Mouse (Mus musculus) forebrain, embryonic 10.5 days (tissue): Measurements from ENCODE around the gene Scd2. TPM values are rescaled to one million over a fixed set of nuclear protein-coding genes. Genes with fewer than 3 reads are reported as not detected.

Source experiments
- DNase-seq: peaks from one replicate; pipeline ENCODE4 v3.0.0-alpha.2; 2017; ENCODE audit warnings: low spot score; ENCODE audit errors: extremely low spot score
- H3K27ac ChIP-seq: fragments of 300-500 bp; sonication (generic); 2 replicates; pipeline ENCODE4 v1.5.1; 2016; ENCODE audit warnings: mild to moderate bottlenecking
- H3K27me3 ChIP-seq: fragments of 300-500 bp; sonication (generic); 2 replicates; pipeline ENCODE4 v1.6.1; 2016; ENCODE audit warnings: mild to moderate bottlenecking; ENCODE audit not compliant: poor library complexity, severe bottlenecking
- H3K36me3 ChIP-seq: fragments of 300-500 bp; sonication (generic); replicated peaks from 2 replicates; pipeline ENCODE4 v1.6.1; 2016; ENCODE audit warnings: mild to moderate bottlenecking, moderate library complexity
- H3K4me1 ChIP-seq: fragments of 300-500 bp; sonication (generic); 2 replicates; pipeline ENCODE4 v1.6.1; 2016
- H3K4me3 ChIP-seq: fragments of 300-500 bp; sonication (generic); 2 replicates; pipeline ENCODE4 v1.5.1; 2016; ENCODE audit warnings: mild to moderate bottlenecking, moderate library complexity
- H3K9me3 ChIP-seq: fragments of 300-500 bp; sonication (generic); 2 replicates; pipeline ENCODE4 v1.6.1; 2016; ENCODE audit warnings: mild to moderate bottlenecking, moderate library complexity
- WGBS: fragments of 180-500 bp; shearing (Covaris S2); methylation state at CpG from one replicate; pipeline ENCODE4 v1.1.7; 2016; 5-methylcytosine and 5-hydroxymethylcytosine counted together
- microRNA-seq: library from miRNA; unstranded; fragments of <30 nt; microRNA quantifications from one replicate; pipeline ENCODE4, GENCODE M21; 2017
- polyA plus RNA-seq: library from polyadenylated mRNA; unstranded; fragments of >200 nt; fragmentation: Nextera tagmentation; extraction: Ambion mirVana; gene quantifications from 2 replicates; pipeline ENCODE4 v1.2.1, GENCODE M21; 2016

The Scd2 gene
- polyA plus RNA-seq, 1 experiment from 2014 or later, result 403 TPM

- H3K27ac ChIP-seq, result no peak overlapping the region
- no peaks in the 10 kb centered on the region for H3K36me3 ChIP-seq
- no peak overlapping the region for H3K4me3 ChIP-seq
- no peaks in the 10 kb centered on the region; the same call in 1 of the 2 replicates for H3K9me3 ChIP-seq
- DNase-seq, result no peak
- peaks cover 8% of the 10 kb centered on the region for H3K4me1 ChIP-seq
- WGBS, result 91% methylated on average over 5 of the region's 5 CpGs
- no peaks in the 10 kb centered on the region for H3K27me3 ChIP-seq
These were observed 38.4 kb downstream of the Scd2 start for GRCm38 (mm10) chr19:44331911-44332310.

DNA sequence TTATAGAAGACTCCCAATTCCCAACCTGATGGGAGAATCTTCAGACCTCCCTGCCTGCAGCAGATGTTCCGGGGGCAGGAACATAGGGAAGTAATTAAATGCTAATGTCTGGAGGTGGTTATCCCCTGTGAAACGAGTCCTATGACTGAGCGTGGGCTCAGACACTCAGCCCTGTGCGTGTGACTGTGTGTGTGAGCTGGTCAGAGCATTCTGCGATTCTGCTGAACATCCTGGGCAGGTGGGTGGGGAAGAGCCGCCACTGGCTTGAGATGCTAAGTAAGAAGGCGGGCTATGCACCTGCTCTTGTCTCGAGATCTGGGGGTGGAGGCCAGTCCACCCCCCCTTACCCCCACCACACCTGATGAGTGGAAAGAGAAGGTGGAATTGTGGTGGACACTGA lies 38.9 kb downstream of the Scd2 start:
- DNase-seq, result no peak
- H3K27me3 ChIP-seq, result no peaks in the 10 kb centered on the region
- peaks cover 8% of the 10 kb centered on the region for H3K4me1 ChIP-seq
- H3K27ac ChIP-seq, result no peak overlapping the region
- H3K36me3 ChIP-seq, result no peaks in the 10 kb centered on the region
- 82% methylated on average over 8 of the region's 8 CpGs for WGBS
- H3K9me3 ChIP-seq, result no peaks in the 10 kb centered on the region; the same call in 1 of the 2 replicates
- H3K4me3 ChIP-seq, result no peak overlapping the region

- DNase-seq, result no peak
- H3K4me1 ChIP-seq, result peaks cover 8% of the 10 kb centered on the region
- no peak within 1 kb of the TSS for H3K27ac ChIP-seq
- no peak within 1 kb of the TSS for H3K4me3 ChIP-seq
- no peaks in the 10 kb centered on the region for H3K36me3 ChIP-seq
- WGBS, result 92% methylated on average over 10 of the region's 10 CpGs
- H3K27me3 ChIP-seq, result no peaks in the 10 kb centered on the region
- no peaks in the 10 kb centered on the region; the same call in 1 of the 2 replicates for H3K9me3 ChIP-seq
These were observed 39.6 kb downstream of the Scd2 start, which contains the start of gene Scd4 for GRCm38 (mm10) chr19:44332833-44333623. Gene Scd4 (plus strand): TSS chr19:44333092.

GRCm38 (mm10) chr19:44333991-44334390 lies 40.5 kb downstream of the Scd2 start:
- DNase-seq, result no peak
- Histone ChIP-seq H3K9me3 (no peaks in the 10 kb centered on the region), H3K36me3 (no peaks in the 10 kb centered on the region), H3K27me3 (no peaks in the 10 kb centered on the region), H3K4me3 (no peak overlapping the region), H3K4me1 (peaks cover 8% of the 10 kb centered on the region), H3K27ac (no peak overlapping the region)
- WGBS, result 91% methylated on average over 9 of the region's 9 CpGs

- Histone ChIP-seq H3K4me3 (no peak overlapping the region), H3K27ac (no peak overlapping the region), H3K27me3 (no peaks in the 10 kb centered on the region), H3K36me3 (no peaks in the 10 kb centered on the region), H3K9me3 (no peaks in the 10 kb centered on the region), H3K4me1 (peaks cover 8% of the 10 kb centered on the region)
- no peak for DNase-seq
- 88% methylated on average over 6 of the region's 6 CpGs for WGBS
These were observed 42.6 kb downstream of the Scd2 start for GRCm38 (mm10) chr19:44335876-44336662.

DNA sequence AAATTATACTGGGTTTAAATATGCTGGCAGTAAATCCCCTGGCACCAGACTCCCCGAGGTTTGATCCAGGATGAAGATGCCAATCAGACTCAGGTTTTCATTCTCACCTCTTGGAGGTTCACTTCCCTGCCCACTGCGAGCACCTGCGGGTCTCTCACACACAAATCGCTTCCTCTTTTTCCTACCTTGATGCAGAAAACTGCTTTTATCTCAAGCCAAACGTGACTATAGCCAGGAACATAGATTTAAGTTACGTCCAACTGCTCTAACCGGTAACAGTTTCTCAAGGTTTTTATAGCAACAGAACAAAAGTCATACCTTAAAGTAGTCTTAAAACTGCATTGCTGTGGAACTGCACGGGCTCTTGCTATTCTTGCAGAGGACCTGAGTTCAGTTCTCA lies 56.2 kb downstream of the Scd2 start:
- H3K27me3 ChIP-seq, result no peaks in the 10 kb centered on the region
- peaks cover 3% of the 10 kb centered on the region; the same call in 1 of the 2 replicates for H3K9me3 ChIP-seq
- 92% methylated on average over 8 of the region's 8 CpGs for WGBS
- no peak overlapping the region for H3K4me3 ChIP-seq
- DNase-seq, result no peak
- no peak overlapping the region for H3K27ac ChIP-seq
- no peaks in the 10 kb centered on the region for H3K4me1 ChIP-seq
- no peaks in the 10 kb centered on the region for H3K36me3 ChIP-seq

GRCm38 (mm10) chr19:44351756-44352155 lies 58.3 kb downstream of the Scd2 start:
- peaks cover 3% of the 10 kb centered on the region; the same call in 1 of the 2 replicates for H3K9me3 ChIP-seq
- H3K4me3 ChIP-seq, result no peak overlapping the region
- WGBS, result 75% methylated on average over 7 of the region's 7 CpGs
- H3K27me3 ChIP-seq, result no peaks in the 10 kb centered on the region
- H3K36me3 ChIP-seq, result no peaks in the 10 kb centered on the region
- no peak overlapping the region for H3K27ac ChIP-seq
- no peaks in the 10 kb centered on the region for H3K4me1 ChIP-seq
- DNase-seq, result no peak

Small RNAs within 50 kb of the gene (microRNA-seq; reads per million reads assigned to microRNA genes)
- gene Mir5114, result not detected

Other genes starting within 250 kb of the Scd2 start
- gene Erlin1, start 223.9 kb upstream of the Scd2 start, polyA plus RNA-seq, result 21.3 and 26.3 TPM in 2 replicates
- gene Chuk, start 186.2 kb upstream of the Scd2 start, polyA plus RNA-seq, result 45.4 and 48.6 TPM in 2 replicates
- 44.1 and 44.3 TPM in 2 replicates for gene Cwf19l1, start 157.8 kb upstream of the Scd2 start, polyA plus RNA-seq
- 101 and 102 TPM in 2 replicates for gene Bloc1s2, start 147.2 kb upstream of the Scd2 start, polyA plus RNA-seq
- 0.14 and 0.16 TPM in 2 replicates for gene Pkd2l1, start 101.2 kb upstream of the Scd2 start, polyA plus RNA-seq
- 0.22 and 0.59 TPM in 2 replicates for gene Scd3, start 90.4 kb upstream of the Scd2 start, polyA plus RNA-seq
- 0.06 TPM in 1 of 2 replicates, not detected in the other for gene Scd4, start 39.4 kb downstream of the Scd2 start, polyA plus RNA-seq
- gene Scd1, start 114.2 kb downstream of the Scd2 start, polyA plus RNA-seq, result 21.8 and 23.4 TPM in 2 replicates
- gene Wnt8b, start 199.8 kb downstream of the Scd2 start, polyA plus RNA-seq, result 51.3 and 61.0 TPM in 2 replicates